Mouse (Mus musculus) leukemia stem cell, adult 10-12 weeks (primary cell): ENCODE data around the gene Zfp414. TPM values are rescaled to one million over a fixed set of nuclear protein-coding genes. Genes with fewer than 3 reads are reported as not detected.

ENCODE experiments used
- polyA plus RNA-seq: library from polyadenylated mRNA; stranded (reverse); fragments of >175 nt; gene quantifications from 2 replicates; pipeline ENCODE4 v1.2.3, GENCODE M21; 2012; ENCODE audit warnings: low replicate concordance

Zfp414 gene
- 89.6 and 130 TPM in 2 replicates for polyA plus RNA-seq

DNA sequence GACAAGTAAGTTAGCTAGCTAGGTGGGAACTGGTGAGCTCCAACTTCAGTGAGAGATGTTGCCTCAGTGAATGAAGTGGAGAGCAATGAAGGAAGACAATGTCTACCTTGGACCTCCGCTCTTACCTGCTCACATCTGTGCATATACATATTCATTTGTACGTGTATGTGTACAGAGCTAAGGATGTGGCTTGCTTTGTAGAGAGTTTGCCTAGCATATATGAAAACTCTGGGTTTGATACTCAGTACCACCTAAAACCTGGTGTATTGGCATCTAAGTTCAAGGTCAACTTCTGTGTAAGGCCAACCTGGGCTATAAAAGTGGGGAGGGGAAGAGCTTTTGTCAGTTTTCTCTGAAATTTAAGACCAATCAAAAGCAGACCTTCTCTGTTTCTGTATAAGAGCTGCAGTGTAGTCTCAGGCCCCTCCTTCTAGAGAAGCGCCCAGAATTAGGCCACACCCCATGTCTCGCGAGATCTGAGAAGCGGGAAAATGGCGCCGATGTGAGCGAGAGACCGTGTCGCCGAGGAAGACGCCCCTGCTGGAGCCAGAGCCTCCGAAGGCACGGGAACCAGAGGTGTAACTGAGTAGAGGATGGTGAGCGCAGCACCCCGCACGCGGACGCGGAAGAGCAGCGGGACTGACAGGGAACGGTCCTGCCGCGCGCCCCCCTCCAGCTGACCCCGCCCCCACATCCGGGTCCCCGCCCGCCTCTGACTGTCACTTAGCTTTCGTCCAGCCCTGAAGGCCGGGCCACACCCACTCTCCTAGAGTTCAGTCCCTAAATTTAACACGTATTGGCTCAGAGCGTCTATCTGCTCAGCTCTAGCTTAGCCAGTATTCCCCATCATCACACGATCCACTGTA, at the start of gene Zfp414:
Gene Zfp414, plus strand, starts transcription at position 470 of the 866 bp plus-strand sequence.

GRCm38 (mm10) chr17:33637516-33638276, 8.8 kb downstream of the Zfp414 start, which contains the start of gene Pram1:
TSS of gene Pram1 (plus strand) at chr17:33638056.

Other genes with a start within 250 kb of the Zfp414 start
- 0.21 and 0.90 TPM in 2 replicates for gene Zfp101, start 234.4 kb upstream of the Zfp414 start, polyA plus RNA-seq
- gene Actl9, start 196.2 kb upstream of the Zfp414 start, polyA plus RNA-seq: not detected in 2 replicates
- gene Adamts10, start 104.9 kb upstream of the Zfp414 start, polyA plus RNA-seq: 15.1 and 18.9 TPM in 2 replicates
- gene Myo1f, start 73.4 kb upstream of the Zfp414 start, polyA plus RNA-seq: 6.2 and 6.8 TPM in 2 replicates
- gene Pram1, start 9.0 kb downstream of the Zfp414 start, polyA plus RNA-seq: 0.98 TPM in 1 of 2 replicates, not detected in the other
- 235 and 638 TPM in 2 replicates for gene Hnrnpm, start 57.8 kb downstream of the Zfp414 start, polyA plus RNA-seq
- 32.8 and 113 TPM in 2 replicates for gene March2, start 89.6 kb downstream of the Zfp414 start, polyA plus RNA-seq
- gene Rab11b, start 131.4 kb downstream of the Zfp414 start, polyA plus RNA-seq: 96.5 and 233 TPM in 2 replicates
- gene Angptl4, start 152.7 kb downstream of the Zfp414 start, polyA plus RNA-seq: 3.9 and 15.1 TPM in 2 replicates
- gene Kank3, start 181.4 kb downstream of the Zfp414 start, polyA plus RNA-seq: 2.1 and 3.0 TPM in 2 replicates
- 128 and 1,150 TPM in 2 replicates for gene Rps28, start 195.5 kb downstream of the Zfp414 start, polyA plus RNA-seq
- 623 and 660 TPM in 2 replicates for gene Ndufa7, start 195.5 kb downstream of the Zfp414 start, polyA plus RNA-seq
- gene Cd320, start 214.0 kb downstream of the Zfp414 start, polyA plus RNA-seq: 29.9 and 33.2 TPM in 2 replicates
- gene Gm7029, start 244.7 kb downstream of the Zfp414 start, polyA plus RNA-seq: not detected in 2 replicates